Comparison of ENCODE assay signal across 11 mouse cellular contexts in genomic region chr9:122846156-122846555, GRCm38 (mm10). TPM values are rescaled to one million over a fixed set of nuclear protein-coding genes. Genes with fewer than 3 reads are reported as not detected.
DNase-seq lines count a peak whose midpoint lies in the region; ATAC-seq lines count a peak whose summit lies in the region.
"Had no signal": no experiment of that assay in that cellular context is flagged by ENCODE, and none has a peak within 500 bp of the region (broad histone marks: within the 10 kb centered on the region; RNA-seq: fewer than 3 reads in every experiment).

No protein-coding gene starts in this region.

- no peaks in the 10 kb centered on the region for H3K4me1 ChIP-seq in heart, embryonic 11.5 days (ENCODE audit: control insufficient read depth, insufficient read depth, low read length)
- H3K4me1 ChIP-seq in liver, embryonic 11.5 days (replicated peaks; ENCODE audit: control insufficient read depth, insufficient read depth, low read length), result no peaks in the 10 kb centered on the region
- H3K4me1 ChIP-seq: hindbrain, embryonic 15.5 days; liver, embryonic 15.5 days; neural tube, embryonic 12.5 days had no signal

- no peak overlapping the region for H3K27ac ChIP-seq in heart, embryonic 11.5 days (ENCODE audit: low read depth, low read length)
- no peak overlapping the region for H3K27ac ChIP-seq in liver, embryonic 11.5 days (ENCODE audit: low read depth, low read length)
- H3K27ac ChIP-seq: hindbrain, embryonic 15.5 days; liver, embryonic 15.5 days; neural tube, embryonic 12.5 days had no signal

- H3K36me3 ChIP-seq in heart, embryonic 11.5 days (ENCODE audit: control insufficient read depth, insufficient read depth, low read length), result peaks cover 19% of the 10 kb centered on the region
- H3K36me3 ChIP-seq in liver, embryonic 11.5 days (ENCODE audit: control insufficient read depth, insufficient read depth, low read length), result peaks cover 19% of the 10 kb centered on the region

- no peak overlapping the region for H3K9ac ChIP-seq in heart, embryonic 11.5 days (ENCODE audit: low read depth, low read length)
- H3K9ac ChIP-seq in liver, embryonic 11.5 days (ENCODE audit: low read depth, low read length), result no peak overlapping the region
- H3K9ac ChIP-seq: hindbrain, embryonic 15.5 days; liver, embryonic 15.5 days; neural tube, embryonic 12.5 days had no signal

- H3K27me3 ChIP-seq in heart, embryonic 11.5 days (ENCODE audit: control insufficient read depth, insufficient read depth, low read length), result no peaks in the 10 kb centered on the region
- H3K27me3 ChIP-seq in liver, embryonic 11.5 days (replicated peaks; ENCODE audit: control insufficient read depth, insufficient read depth, low read length), result no peaks in the 10 kb centered on the region
- H3K27me3 ChIP-seq: hindbrain, embryonic 15.5 days; liver, embryonic 15.5 days; neural tube, embryonic 12.5 days had no signal

- DNase-seq in heart, adult 18-20 months, result peak; percentile 78 to 82
- DNase-seq in brain, adult 2 months (ENCODE audit: low read depth, low spot score), result peak; percentile 79
- DNase-seq in heart, adult 8-10 months (ENCODE audit: low spot score), result peak; percentile 79
- DNase-seq in left cerebral cortex, adult 9 months (ENCODE audit: low spot score in 2 of 2), result peak; percentile 25 to 48
- DNase-seq in spleen, postnatal 10 days (ENCODE audit: low spot score in 2 of 2), result no peak
- no peak for DNase-seq in liver, embryonic 11.5 days (ENCODE audit: low spot score)
- no peak for DNase-seq in gastrocnemius, adult 18-20 months (ENCODE audit: low spot score)

- no peak for ATAC-seq in heart, embryonic 11.5 days (replicated peaks; ENCODE audit: insufficient number of reproducible peaks, low FRiP score, low TSS enrichment)
- ATAC-seq in liver, embryonic 11.5 days (replicated peaks; ENCODE audit: low FRiP score), result no peak

- no peaks in the 10 kb centered on the region; the same call in 1 of the 2 replicates for H3K9me3 ChIP-seq in heart, embryonic 11.5 days (replicated peaks; ENCODE audit: control insufficient read depth, low read length)
- H3K9me3 ChIP-seq in liver, embryonic 11.5 days (ENCODE audit: control insufficient read depth, low read length), result peaks cover 4% of the 10 kb centered on the region; the same call in 1 of the 2 replicates
- H3K9me3 ChIP-seq: hindbrain, embryonic 15.5 days; liver, embryonic 15.5 days had no signal

- no peak overlapping the region for H3K4me2 ChIP-seq in heart, embryonic 11.5 days
- no peak overlapping the region for H3K4me2 ChIP-seq in liver, embryonic 11.5 days
- H3K4me2 ChIP-seq: hindbrain, embryonic 15.5 days; liver, embryonic 15.5 days; neural tube, embryonic 12.5 days had no signal

- no peak overlapping the region for H3K4me3 ChIP-seq in heart, embryonic 11.5 days (ENCODE audit: low read depth, low read length)
- H3K4me3 ChIP-seq in liver, embryonic 11.5 days (ENCODE audit: low read depth, low read length), result no peak overlapping the region
- H3K4me3 ChIP-seq: hindbrain, embryonic 15.5 days; liver, embryonic 15.5 days; neural tube, embryonic 12.5 days had no signal

RNA-seq across cellular contexts. Expression of gene Gm35549, which starts 2.3 kb away (rescaled TPM):
- total RNA-seq in heart, adult 18-20 months (2021), result not detected
- polyA plus RNA-seq in heart, embryonic 11.5 days (2014; fragmentation: Nextera tagmentation; extraction: Ambion mirVana), result 0.47 and 0.51 TPM in 2 replicates
- not detected for total RNA-seq in heart, adult 8-10 months (2022)
- polyA plus RNA-seq in liver, embryonic 11.5 days (2014; fragmentation: Nextera tagmentation; extraction: Ambion mirVana), result not detected in 2 replicates
- not detected for total RNA-seq in gastrocnemius, adult 18-20 months (2021)
- polyA plus RNA-seq: liver, embryonic 15.5 days had no signal

RNA-seq across cellular contexts. Expression of gene Zfp445, which starts 19.6 kb away (rescaled TPM):
- total RNA-seq in heart, adult 18-20 months (2021), result 10 to 100 TPM; 55.1 to 62.7 TPM
- polyA plus RNA-seq in heart, embryonic 11.5 days (2014; fragmentation: Nextera tagmentation; extraction: Ambion mirVana), result 34.4 and 42.1 TPM in 2 replicates
- total RNA-seq in heart, adult 8-10 months (2022), result 10 to 100 TPM; 66.2 to 94.7 (median 75.8) TPM
- 43.5 and 50.2 TPM in 2 replicates for polyA plus RNA-seq in liver, embryonic 11.5 days (2014; fragmentation: Nextera tagmentation; extraction: Ambion mirVana)
- 10 to 100 TPM; 34.8 to 35.6 TPM for total RNA-seq in gastrocnemius, adult 18-20 months (2021)

RNA-seq across cellular contexts. Expression of gene Zkscan7, which starts 39.3 kb away (rescaled TPM):
- 1 to 10 TPM; 6.3 to 6.8 TPM for total RNA-seq in heart, adult 18-20 months (2021)
- polyA plus RNA-seq in heart, embryonic 11.5 days (2014; fragmentation: Nextera tagmentation; extraction: Ambion mirVana), result 1.3 and 1.7 TPM in 2 replicates
- 1 to 10 TPM; 4.1 to 7.8 (median 6.6) TPM for total RNA-seq in heart, adult 8-10 months (2022)
- polyA plus RNA-seq in liver, embryonic 11.5 days (2014; fragmentation: Nextera tagmentation; extraction: Ambion mirVana), result 1.1 and 2.0 TPM in 2 replicates
- 1 to 10 TPM; 3.2 to 4.1 TPM for total RNA-seq in gastrocnemius, adult 18-20 months (2021)

RNA-seq across cellular contexts. Expression of gene Tcaim, which starts 40.8 kb away (rescaled TPM):
- 10 to 100 TPM; 45.2 to 47.6 TPM for total RNA-seq in heart, adult 18-20 months (2021)
- 4.4 and 5.0 TPM in 2 replicates for polyA plus RNA-seq in heart, embryonic 11.5 days (2014; fragmentation: Nextera tagmentation; extraction: Ambion mirVana)
- total RNA-seq in heart, adult 8-10 months (2022), result 10 to 100 TPM; 45.2 to 50.8 (median 46.9) TPM
- 2.8 and 4.8 TPM in 2 replicates for polyA plus RNA-seq in liver, embryonic 11.5 days (2014; fragmentation: Nextera tagmentation; extraction: Ambion mirVana)
- 10 to 100 TPM; 23.3 to 25.0 TPM for total RNA-seq in gastrocnemius, adult 18-20 months (2021)

Comparison
In these comparisons a context has a peak if more than half of its experiments do, and no peak if none do; other contexts are left out.
1. DNase-seq: peak in heart, adult 18-20 months (2 of 2), brain, adult 2 months (single experiment), heart, adult 8-10 months (single experiment) and left cerebral cortex, adult 9 months (2 of 2); none in spleen, postnatal 10 days (0 of 2), liver, embryonic 11.5 days (single experiment) and gastrocnemius, adult 18-20 months (single experiment).